Mouse (Mus musculus) midbrain, embryonic 15.5 days (tissue): ENCODE measurements around the gene Gtpbp10. TPM values are rescaled to one million over a fixed set of nuclear protein-coding genes. Genes with fewer than 3 reads are reported as not detected.
A peak's percentile ranks its signal among the peaks of the same experiment; 100 is the strongest.

ENCODE experiments used
- ATAC-seq: fragments of 200-750 bp; cut with Nextera tagmentation; replicated peaks from 2 replicates; pipeline ENCODE4 v1.8.0; 2017; ENCODE audit warnings: moderate TSS enrichment
- H3K27ac ChIP-seq: fragments of 300-500 bp; sonication (generic); 2 replicates; pipeline ENCODE4 v1.5.1; 2015; ENCODE audit warnings: mild to moderate bottlenecking, inconsistent platforms
- H3K27me3 ChIP-seq: fragments of 300-500 bp; sonication (generic); replicated peaks from 2 replicates; pipeline ENCODE4 v1.6.1; 2015; ENCODE audit warnings: inconsistent platforms
- H3K36me3 ChIP-seq: fragments of 300-500 bp; sonication (generic); replicated peaks from 2 replicates; pipeline ENCODE4 v1.6.1; 2015; ENCODE audit warnings: inconsistent platforms
- H3K4me1 ChIP-seq: fragments of 300-500 bp; sonication (generic); 2 replicates; pipeline ENCODE4 v1.6.1; 2015; ENCODE audit warnings: inconsistent platforms
- H3K4me2 ChIP-seq: fragments of 300-500 bp; sonication (generic); 2 replicates; pipeline ENCODE4 v1.6.1; 2015; ENCODE audit warnings: inconsistent platforms, mild to moderate bottlenecking, moderate library complexity
- H3K4me3 ChIP-seq: fragments of 300-500 bp; sonication (generic); 2 replicates; pipeline ENCODE4 v1.5.1; 2015; ENCODE audit warnings: mild to moderate bottlenecking, inconsistent platforms
- H3K9ac ChIP-seq: fragments of 300-500 bp; sonication (generic); 2 replicates; pipeline ENCODE4 v1.6.1; 2015; ENCODE audit warnings: mild to moderate bottlenecking, inconsistent platforms
- H3K9me3 ChIP-seq: fragments of 300-500 bp; sonication (generic); 2 replicates; pipeline ENCODE4 v1.6.1; 2016; ENCODE audit warnings: inconsistent platforms
- WGBS: fragments of 180-500 bp; shearing (Covaris S2); methylation state at CpG from one replicate; pipeline ENCODE4 v1.1.7; 2015; ENCODE audit warnings: mixed read lengths; 5-methylcytosine and 5-hydroxymethylcytosine counted together
- polyA plus RNA-seq: library from polyadenylated mRNA; unstranded; fragments of >200 nt; fragmentation: Nextera tagmentation; extraction: Ambion mirVana; gene quantifications from 2 replicates; pipeline ENCODE4 v1.2.1, GENCODE M21; 2015

The Gtpbp10 gene
- polyA plus RNA-seq, 1 experiment from 2014 or later, result 19.8 TPM

DNA sequence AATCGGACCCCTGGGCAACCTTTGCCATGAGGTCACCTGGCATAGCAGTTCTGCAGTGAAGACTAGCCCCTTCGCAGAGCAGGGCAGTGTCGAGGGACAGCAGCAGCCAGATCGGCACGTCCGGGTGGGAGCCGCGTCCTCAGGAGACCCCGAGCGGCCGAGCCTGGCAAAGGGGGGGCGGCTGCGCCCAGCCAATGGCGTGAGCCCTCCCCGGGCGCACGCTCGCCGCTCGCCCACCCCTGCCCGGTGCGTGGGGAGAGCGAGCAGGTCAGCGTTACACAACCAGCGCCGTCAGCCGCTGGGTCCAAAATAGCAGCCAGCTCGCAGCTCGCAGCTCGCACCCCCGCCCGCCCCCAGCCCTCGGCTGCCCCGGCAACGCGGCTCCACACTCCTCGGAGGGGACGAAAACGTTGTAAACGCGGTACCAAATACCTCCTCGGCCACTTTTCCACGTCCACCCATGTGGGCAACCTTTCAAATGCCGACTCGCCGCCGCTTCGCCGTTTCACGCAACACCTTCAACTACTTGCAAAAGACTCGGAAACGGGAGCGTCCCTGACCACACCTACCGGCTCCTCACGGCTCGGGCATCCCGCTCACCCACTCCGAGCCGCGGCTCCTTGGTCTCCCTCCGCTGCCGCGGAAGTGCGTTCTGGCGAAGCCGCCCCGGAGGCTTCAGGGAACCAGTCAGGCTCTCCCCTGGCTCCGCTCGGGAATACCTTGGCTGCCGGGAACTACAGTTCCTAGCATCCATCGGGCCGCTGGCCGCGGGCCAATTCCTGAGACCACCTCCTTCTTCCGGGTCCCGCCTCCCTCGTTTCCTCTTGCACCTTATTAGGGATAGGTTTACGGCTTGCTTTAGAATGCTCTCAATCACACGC lies 44.9 kb downstream of the Gtpbp10 start, which contains the start of gene Cldn12:
Gene Cldn12 (minus strand): TSS at position 763 of the 881 bp plus-strand sequence.
- Histone ChIP-seq H3K4me2 (peak within 1 kb of the TSS; percentile 66), H3K27ac (peak within 1 kb of the TSS; percentile 88), H3K4me3 (peak within 1 kb of the TSS; percentile 81), H3K9ac (peak within 1 kb of the TSS; percentile 72), H3K27me3 (no peaks in the 10 kb centered on the region), H3K4me1 (peaks cover 4% of the 10 kb centered on the region), H3K9me3 (no peaks in the 10 kb centered on the region), H3K36me3 (no peaks in the 10 kb centered on the region)
- ATAC-seq, result peak; percentile 96
- under 1% methylated on average over 76 of the region's 79 CpGs for WGBS

DNA sequence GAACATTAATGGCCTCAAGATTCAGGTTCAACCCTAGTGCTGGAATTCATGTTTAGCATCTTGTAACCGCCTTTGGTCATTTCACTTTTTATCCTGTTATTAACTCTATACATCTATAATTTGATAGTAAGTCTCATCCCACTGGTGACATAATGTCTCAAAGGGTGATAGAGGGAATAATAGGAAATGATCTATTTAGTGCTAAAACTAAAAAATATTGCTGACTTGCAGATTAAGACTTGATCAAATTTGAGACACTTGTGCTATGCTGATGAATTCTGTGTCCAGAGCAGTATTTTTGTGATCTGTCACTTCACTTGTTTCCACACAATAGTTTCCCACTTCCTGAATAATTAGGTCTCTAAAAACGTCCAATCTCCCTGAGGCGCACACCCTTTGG lies 47.9 kb downstream of the Gtpbp10 start:
- 81% methylated on average over 3 of the region's 3 CpGs for WGBS
- Histone ChIP-seq H3K27me3 (no peaks in the 10 kb centered on the region), H3K27ac (no peak overlapping the region), H3K9ac (no peak overlapping the region), H3K4me2 (no peak overlapping the region), H3K36me3 (no peaks in the 10 kb centered on the region), H3K9me3 (no peaks in the 10 kb centered on the region), H3K4me3 (no peak overlapping the region), H3K4me1 (peaks cover 13% of the 10 kb centered on the region)
- ATAC-seq, result no peak

DNA sequence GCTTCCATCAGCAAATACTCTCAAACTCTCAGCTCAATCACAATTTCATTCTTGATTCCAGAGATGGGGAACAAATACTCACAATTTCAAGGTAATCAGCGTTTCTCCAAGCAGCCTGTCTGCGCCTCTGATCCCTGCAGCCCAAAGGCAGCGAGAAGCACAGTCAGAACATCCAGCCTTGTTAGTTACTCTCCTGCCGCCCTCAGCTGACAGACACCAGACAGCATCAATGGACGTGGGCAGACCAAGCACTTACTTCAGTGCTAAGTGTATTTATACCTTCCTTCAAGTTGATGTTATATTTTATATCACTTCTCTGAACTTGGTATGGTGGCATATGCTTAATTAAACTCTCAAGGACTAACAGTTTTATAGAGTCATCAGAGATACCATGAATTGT lies 48.3 kb downstream of the Gtpbp10 start:
- WGBS, result 66% methylated on average over 5 of the region's 5 CpGs
- ATAC-seq, result no peak

DNA sequence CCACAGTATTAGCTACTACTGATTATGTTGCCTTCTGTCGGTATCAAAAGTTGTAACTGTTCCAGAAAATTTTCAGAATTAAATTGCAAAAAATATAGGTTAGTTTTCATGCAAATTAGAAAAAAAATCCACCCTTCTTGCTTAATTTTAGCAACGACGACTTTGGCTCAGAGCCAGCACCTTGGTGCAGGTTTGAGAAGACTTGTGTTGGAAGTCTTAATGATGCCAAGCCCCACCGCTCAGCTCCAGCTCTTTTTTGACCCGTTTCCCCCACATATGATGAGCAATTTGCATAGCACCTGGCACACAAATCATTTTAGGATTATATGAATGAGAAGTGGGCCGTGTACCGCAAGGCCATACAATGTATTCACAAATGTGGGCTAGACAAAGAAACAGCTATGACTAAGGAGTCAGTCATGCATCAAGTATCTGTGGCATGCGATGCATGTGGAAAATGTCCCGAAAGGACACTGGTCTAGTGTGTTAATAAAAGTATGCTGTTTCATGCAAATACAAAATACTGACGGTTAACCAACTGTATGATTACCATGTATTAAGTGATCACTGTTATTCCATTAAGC lies 48.9 kb downstream of the Gtpbp10 start:
- Histone ChIP-seq H3K36me3 (no peaks in the 10 kb centered on the region), H3K4me2 (no peak overlapping the region)

More for the DNA sequence above, 48.3 kb downstream of the Gtpbp10 start:
- H3K27ac ChIP-seq, result no peak overlapping the region
- H3K4me2 ChIP-seq, result no peak overlapping the region
- no peak overlapping the region for H3K4me3 ChIP-seq
- H3K27me3 ChIP-seq, result no peaks in the 10 kb centered on the region
- H3K36me3 ChIP-seq, result no peaks in the 10 kb centered on the region
- no peak overlapping the region for H3K9ac ChIP-seq
- peaks cover 13% of the 10 kb centered on the region for H3K4me1 ChIP-seq
- no peaks in the 10 kb centered on the region for H3K9me3 ChIP-seq

DNA sequence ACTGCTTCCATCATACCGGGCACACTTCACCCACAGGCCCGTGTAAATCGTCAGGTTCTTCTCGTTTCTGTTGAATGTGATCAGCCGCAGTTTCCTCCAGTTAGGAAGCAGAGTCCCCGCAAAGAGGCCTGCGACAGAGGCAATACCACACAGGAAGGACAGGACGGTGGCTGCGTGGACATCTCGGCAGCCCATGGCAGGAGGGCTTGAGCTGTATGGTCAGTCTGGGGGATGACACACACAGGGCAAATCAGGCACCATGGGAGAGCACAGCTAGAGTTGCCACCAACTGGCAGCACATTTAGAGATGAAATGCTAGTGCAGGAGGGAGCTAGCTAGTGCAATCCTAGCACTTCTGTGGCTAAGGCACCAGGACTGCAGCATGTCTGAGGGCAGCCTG lies 51.1 kb downstream of the Gtpbp10 start:
- Histone ChIP-seq H3K27ac (no peak overlapping the region), H3K9me3 (no peaks in the 10 kb centered on the region), H3K36me3 (no peaks in the 10 kb centered on the region), H3K9ac (no peak overlapping the region), H3K27me3 (no peaks in the 10 kb centered on the region), H3K4me1 (peaks cover 9% of the 10 kb centered on the region; the same call in 1 of the 2 replicates), H3K4me3 (no peak overlapping the region), H3K4me2 (peak overlapping the region; percentile 35)
- 77% methylated on average over 10 of the region's 10 CpGs for WGBS
- peak; percentile 65 for ATAC-seq

More for the DNA sequence above, 48.9 kb downstream of the Gtpbp10 start:
- H3K4me1 ChIP-seq, result peaks cover 13% of the 10 kb centered on the region
- no peak overlapping the region for H3K4me3 ChIP-seq
- WGBS, result 57% methylated on average over 10 of the region's 10 CpGs
- ATAC-seq, result no peak
- no peak overlapping the region for H3K27ac ChIP-seq
- no peaks in the 10 kb centered on the region for H3K27me3 ChIP-seq
- H3K9me3 ChIP-seq, result no peaks in the 10 kb centered on the region
- no peak overlapping the region for H3K9ac ChIP-seq

DNA sequence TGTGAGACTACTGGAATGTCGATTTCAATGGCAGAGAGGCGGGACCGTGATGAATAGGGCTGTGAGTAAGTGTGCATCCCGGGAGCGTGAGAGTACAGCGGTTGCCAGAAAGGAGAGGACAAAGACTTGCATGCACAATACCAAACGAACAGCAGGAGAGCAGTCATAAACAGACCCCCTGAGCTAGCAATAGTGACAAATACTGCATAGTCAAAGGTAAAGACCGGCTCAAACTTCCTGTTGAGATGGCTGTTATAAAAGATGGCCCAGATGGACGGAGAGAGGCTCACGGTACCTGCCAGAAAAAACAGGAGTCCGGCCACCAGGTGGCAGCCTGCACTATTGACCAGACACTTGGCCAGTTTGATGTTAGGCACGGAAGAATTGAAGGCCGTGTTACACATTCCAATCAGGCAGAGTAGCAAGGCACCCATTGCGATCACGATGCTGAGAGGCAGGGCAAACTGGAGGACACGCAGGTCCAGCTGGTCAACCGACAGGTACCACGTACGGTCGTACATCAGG lies 51.6 kb downstream of the Gtpbp10 start:
- H3K9ac ChIP-seq, result no peak overlapping the region
- ATAC-seq, result peak; percentile 85
- H3K27ac ChIP-seq, result no peak overlapping the region
- 28% methylated on average over 20 of the region's 20 CpGs for WGBS
- H3K4me3 ChIP-seq, result no peak overlapping the region
- no peaks in the 10 kb centered on the region for H3K36me3 ChIP-seq
- no peaks in the 10 kb centered on the region for H3K27me3 ChIP-seq
- peaks cover 9% of the 10 kb centered on the region; the same call in 1 of the 2 replicates for H3K4me1 ChIP-seq
- no peaks in the 10 kb centered on the region for H3K9me3 ChIP-seq
- H3K4me2 ChIP-seq, result peak overlapping the region; percentile 35

DNA sequence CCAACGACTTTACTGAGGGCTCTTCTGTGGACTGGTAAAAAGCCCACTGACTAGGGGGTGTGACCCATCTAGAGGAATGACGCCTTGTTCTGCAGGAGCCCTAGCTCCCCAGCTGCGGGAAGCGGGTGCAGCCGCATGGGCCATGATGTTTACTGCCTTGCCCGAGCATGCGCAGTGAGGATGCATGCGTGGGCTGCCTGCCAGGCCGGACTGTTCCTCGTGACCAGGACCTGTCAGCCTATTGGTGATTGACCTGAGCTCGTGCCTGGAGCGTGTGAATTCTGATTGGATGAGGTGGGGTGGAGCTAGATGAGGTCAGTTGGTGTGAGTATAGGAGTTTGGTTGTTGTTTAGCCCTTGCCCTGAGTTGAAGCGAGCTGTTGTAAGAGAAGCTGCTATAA lies 54.9 kb downstream of the Gtpbp10 start:
- H3K27me3 ChIP-seq, result no peaks in the 10 kb centered on the region
- no peak for ATAC-seq
- WGBS, result 89% methylated on average over 13 of the region's 13 CpGs
- H3K9me3 ChIP-seq, result no peaks in the 10 kb centered on the region
- no peak overlapping the region for H3K27ac ChIP-seq
- H3K36me3 ChIP-seq, result no peaks in the 10 kb centered on the region
- no peak overlapping the region for H3K4me2 ChIP-seq
- no peak overlapping the region for H3K4me3 ChIP-seq
- peaks cover 9% of the 10 kb centered on the region; the same call in 1 of the 2 replicates for H3K4me1 ChIP-seq
- no peak overlapping the region for H3K9ac ChIP-seq

DNA sequence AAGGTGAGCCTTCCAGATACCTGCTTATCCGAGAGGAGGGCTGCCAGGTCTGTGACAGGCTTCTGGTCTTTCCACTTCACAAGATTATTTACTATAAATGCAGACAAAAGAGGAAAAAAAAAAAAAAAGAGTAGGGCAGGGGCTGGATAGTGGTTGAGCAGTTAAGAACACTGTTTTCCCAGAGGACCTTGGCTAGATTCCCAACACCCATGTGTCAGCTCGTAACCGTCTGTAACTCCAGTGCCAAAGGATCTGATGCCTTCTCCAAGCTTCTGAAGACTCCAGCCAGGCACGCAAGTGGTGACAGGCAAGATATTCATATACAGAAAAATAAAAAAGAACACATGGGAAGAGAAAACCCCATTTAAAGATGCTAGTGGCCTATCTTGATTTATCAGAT lies 56.0 kb downstream of the Gtpbp10 start:
- Histone ChIP-seq H3K27ac (no peak overlapping the region), H3K4me1 (peaks cover 9% of the 10 kb centered on the region; the same call in 1 of the 2 replicates), H3K9me3 (no peaks in the 10 kb centered on the region), H3K27me3 (no peaks in the 10 kb centered on the region), H3K9ac (no peak overlapping the region), H3K4me3 (no peak overlapping the region), H3K4me2 (no peak overlapping the region), H3K36me3 (no peaks in the 10 kb centered on the region)
- ATAC-seq, result no peak
- 81% methylated on average over 4 of the region's 4 CpGs for WGBS

DNA sequence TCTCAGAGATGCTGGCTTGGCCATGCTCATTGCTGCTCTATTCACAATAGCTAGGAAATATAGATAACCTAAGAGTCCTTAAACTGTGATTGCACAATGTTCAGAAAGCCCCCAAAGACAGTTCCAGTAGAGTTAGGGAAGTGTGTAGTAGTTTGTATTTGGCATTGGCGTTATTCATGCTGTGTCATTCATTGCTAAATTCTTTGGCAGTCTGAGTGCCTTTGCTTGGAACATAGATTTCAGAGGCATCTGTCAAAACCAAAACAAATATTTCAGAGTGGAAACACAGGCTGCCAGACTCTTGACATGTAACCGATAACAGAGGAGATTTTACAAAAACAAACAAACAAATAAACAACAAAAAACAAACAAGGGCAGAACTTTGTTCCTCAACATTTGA lies 57.8 kb downstream of the Gtpbp10 start:
- Histone ChIP-seq H3K36me3 (no peaks in the 10 kb centered on the region), H3K4me1 (no peaks in the 10 kb centered on the region), H3K9ac (no peak overlapping the region), H3K27me3 (no peaks in the 10 kb centered on the region), H3K4me2 (no peak overlapping the region), H3K4me3 (no peak overlapping the region), H3K27ac (no peak overlapping the region), H3K9me3 (no peaks in the 10 kb centered on the region)
- WGBS, result 87% methylated on average over 2 of the region's 2 CpGs
- no peak for ATAC-seq

DNA sequence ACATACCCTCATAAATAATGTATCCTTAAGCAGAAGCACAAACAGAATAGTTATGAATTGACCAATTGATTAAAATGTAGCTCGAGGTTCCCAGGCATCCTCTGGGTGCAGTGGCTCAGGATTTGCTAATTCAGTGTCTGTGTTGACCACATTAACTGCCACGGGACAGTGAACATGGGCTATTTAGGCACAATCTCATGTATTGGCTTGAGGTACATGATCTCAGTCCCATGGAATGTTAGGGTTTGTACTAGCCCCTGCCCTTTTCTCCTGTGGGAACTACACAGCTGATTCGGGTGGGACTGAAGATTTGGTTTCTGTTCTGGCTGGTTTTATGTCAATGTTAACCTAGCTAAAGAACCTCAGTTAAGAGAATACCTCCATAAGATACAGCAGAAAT lies 62.9 kb downstream of the Gtpbp10 start:
- H3K9me3 ChIP-seq, result no peaks in the 10 kb centered on the region
- peaks cover 3% of the 10 kb centered on the region; the same call in 1 of the 2 replicates for H3K27me3 ChIP-seq
- H3K27ac ChIP-seq, result no peak overlapping the region
- H3K4me3 ChIP-seq, result no peak overlapping the region
- no peak for ATAC-seq
- H3K9ac ChIP-seq, result no peak overlapping the region
- no peak overlapping the region for H3K4me2 ChIP-seq
- no peaks in the 10 kb centered on the region for H3K36me3 ChIP-seq
- WGBS, result 32% methylated on average over 3 of the region's 3 CpGs
- H3K4me1 ChIP-seq, result no peaks in the 10 kb centered on the region

DNA sequence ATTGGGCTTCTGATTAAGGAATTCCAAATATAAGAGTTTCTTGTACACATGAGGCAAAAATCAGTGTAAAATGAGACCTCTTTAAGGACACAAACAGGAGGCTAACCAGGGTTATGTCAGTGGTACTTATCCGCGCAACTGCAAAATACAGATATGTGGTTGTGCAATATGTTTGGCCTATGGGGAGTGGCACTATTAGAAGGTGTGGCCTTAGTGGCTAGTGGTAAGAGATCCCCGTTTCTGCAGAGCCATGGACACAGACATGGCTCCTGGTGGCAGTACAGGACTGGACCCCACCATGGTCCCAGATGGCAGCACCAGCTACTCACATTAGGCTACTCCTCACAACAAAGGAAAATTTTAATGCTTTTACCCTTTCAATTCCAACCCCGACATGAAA lies 64.3 kb downstream of the Gtpbp10 start:
- no peak overlapping the region for H3K27ac ChIP-seq
- H3K9ac ChIP-seq, result no peak overlapping the region
- no peak overlapping the region for H3K4me2 ChIP-seq
- ATAC-seq, result peak; percentile 58; the same call in 1 of the 2 replicates
- WGBS, result 88% methylated on average over 4 of the region's 4 CpGs
- H3K4me3 ChIP-seq, result no peak overlapping the region
- H3K36me3 ChIP-seq, result no peaks in the 10 kb centered on the region
- no peaks in the 10 kb centered on the region for H3K4me1 ChIP-seq
- H3K27me3 ChIP-seq, result peaks cover 3% of the 10 kb centered on the region; the same call in 1 of the 2 replicates
- no peaks in the 10 kb centered on the region for H3K9me3 ChIP-seq

DNA sequence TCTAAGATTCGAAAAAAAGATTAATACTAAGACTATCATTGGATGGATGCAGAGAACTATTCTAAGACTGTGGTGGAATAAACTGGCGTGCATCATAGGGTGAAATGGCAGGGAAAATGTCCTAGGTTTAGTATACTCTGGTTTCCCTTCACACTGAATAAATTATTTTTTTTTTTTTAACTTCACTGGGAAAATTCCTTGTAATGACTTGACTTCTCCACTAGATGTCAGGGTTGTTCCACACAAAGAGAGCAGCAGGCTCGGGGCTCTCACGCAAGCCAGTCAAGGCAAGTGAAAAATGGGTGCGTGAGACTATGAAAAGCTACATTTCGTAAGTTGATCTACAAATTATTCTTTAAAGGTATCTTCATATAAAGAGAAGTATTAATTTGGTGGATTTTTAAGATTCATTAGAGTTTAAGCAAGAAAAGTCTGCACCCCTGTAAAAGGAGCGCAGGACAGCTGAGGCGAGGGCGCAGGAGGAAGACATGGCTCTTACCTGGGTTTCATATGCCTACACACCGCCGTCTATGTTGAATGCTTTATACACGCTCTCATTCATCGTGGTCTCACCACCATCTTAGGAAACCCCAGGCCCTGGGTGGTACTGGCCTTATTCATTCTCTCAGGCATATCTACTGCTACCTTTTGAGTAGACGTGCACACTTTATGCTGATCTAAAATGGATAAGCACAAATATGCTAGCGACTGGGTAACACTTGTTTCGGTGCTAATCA lies 64.9 kb downstream of the Gtpbp10 start:
- H3K27me3 ChIP-seq, result peaks cover 3% of the 10 kb centered on the region; the same call in 1 of the 2 replicates
- ATAC-seq, result peak; percentile 76
- WGBS, result 42% methylated on average over 16 of the region's 16 CpGs
- no peaks in the 10 kb centered on the region for H3K4me1 ChIP-seq
- H3K27ac ChIP-seq, result no peak overlapping the region
- no peak overlapping the region for H3K4me3 ChIP-seq
- H3K9ac ChIP-seq, result no peak overlapping the region
- H3K4me2 ChIP-seq, result no peak overlapping the region
- no peaks in the 10 kb centered on the region for H3K9me3 ChIP-seq
- H3K36me3 ChIP-seq, result no peaks in the 10 kb centered on the region
